Mouse (Mus musculus) heart, postnatal 25 days (tissue): ENCODE results near the gene Mrps31. TPM values are rescaled to one million over a fixed set of nuclear protein-coding genes. Genes with fewer than 3 reads are reported as not detected.

Experiments
- DNase-seq: peaks from one replicate; pipeline ENCODE4 v3.0.0; 2022; ENCODE audit warnings: low spot score
- intact Hi-C: fragments of 180-260 bp; cut with DNase I; formaldehyde crosslinking; loops from one replicate; pipeline ENCODE4 v1.15.1; 2025
- total RNA-seq, 2 experiments: library from RNA; stranded (reverse); gene quantifications; 2 replicates each; pipeline ENCODE4 v1.2.3; 2021

Mrps31 gene
- 10 to 100 TPM; 62.2 to 63.9 TPM for total RNA-seq

- intact Hi-C loops, result no loop called here
- peak; percentile 62 for DNase-seq
Observed at GRCm38 (mm10) chr8:22411282-22411702, at the start of gene Mrps31. Gene Mrps31, plus strand, starts transcription at chr8:22411361.

- no peak for DNase-seq
- intact Hi-C loops, result no loop called here
Observed at GRCm38 (mm10) chr8:22376311-22376710, 34.9 kb upstream of the Mrps31 start.

DNA sequence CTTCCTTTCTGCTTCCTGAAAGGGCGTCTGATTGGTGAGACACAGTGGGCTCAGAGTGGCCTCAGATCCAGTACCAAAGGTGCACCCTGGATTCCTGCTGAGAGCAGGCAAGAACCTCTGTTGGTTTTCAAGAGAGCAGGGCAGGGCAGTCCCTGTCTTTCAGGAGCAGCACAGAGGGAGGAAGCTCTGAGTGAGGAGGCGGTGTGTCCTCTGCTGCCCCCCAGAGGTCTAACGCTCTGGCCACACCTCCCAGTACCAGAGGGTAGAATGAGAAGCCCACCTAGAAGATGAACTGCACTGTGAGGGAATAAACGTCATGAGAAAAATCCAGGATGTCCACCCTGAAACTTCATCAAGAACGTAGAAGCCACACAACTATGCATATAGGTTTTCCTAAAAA lies 34.3 kb upstream of the Mrps31 start:
- DNase-seq, result peak; percentile 14

GRCm38 (mm10) chr8:22380934-22381333 lies 30.2 kb upstream of the Mrps31 start:
- DNase-seq, result no peak
- intact Hi-C loops, result loop anchor here (10.0 kb wide), 1 partner anchor 386 kb away; no protein-coding TSS in a partner anchor

More for the DNA sequence above, 34.3 kb upstream of the Mrps31 start:
- intact Hi-C loops, result loop anchor here (1.0 kb wide), 1 partner anchor 185 kb away; the partner anchor contains the start of gene Vps36

DNA sequence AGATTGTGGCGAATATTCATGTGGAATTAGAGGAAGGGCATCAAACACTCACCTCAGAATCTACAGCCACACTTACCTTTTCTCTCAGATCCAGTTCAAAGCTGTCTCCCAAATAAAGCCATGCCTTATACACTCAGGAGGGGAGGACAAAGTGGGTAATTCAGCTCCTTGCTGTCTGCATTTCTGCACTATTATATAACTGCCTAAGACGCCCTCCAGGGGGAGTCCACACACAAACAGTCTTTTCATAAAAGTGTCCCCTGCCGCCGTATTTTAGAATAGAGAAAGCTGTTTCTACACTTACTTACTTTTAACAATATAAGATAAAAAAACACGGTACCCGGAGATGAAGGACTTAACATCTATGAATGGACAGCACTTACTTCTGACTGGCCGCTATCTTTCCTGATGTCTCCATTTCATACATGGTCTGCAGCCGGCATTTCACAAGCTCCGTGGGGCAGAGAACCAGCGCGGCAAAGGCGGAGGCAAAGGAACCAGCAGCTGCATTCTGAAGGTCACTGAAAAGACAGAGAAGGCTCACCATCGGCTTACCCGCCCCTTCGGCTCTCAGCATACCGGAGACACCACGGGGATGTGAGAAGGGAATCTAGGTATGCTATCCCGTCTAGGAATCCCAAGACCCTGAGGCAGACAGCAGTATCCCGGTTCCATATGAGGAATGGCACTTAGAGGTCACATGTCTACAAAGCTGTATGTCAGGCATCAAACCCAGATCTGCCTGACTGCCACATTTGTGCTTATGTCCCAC lies 28.2 kb upstream of the Mrps31 start:
- no peak for DNase-seq

DNA sequence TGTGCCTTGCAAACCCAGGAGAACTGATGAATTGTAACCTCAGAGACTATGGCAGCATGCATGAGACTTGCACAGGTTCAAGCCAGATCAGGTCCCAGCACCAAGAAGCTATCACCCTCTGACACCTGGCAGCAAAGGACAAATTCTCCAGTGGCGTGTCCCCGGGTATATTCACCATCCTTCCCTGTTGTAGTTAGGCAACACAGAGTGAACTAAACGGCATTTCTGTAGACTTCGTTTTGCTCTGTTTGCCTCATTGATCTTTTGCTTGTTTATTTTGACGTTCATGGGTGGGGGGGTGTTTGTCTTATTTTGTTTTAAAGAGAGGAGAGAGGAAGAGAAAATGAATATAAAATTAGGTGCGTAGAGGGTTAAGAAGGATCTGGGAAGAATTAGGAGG lies 26.0 kb upstream of the Mrps31 start:
- intact Hi-C loops, result loop anchor here (10.0 kb wide), 1 partner anchor 390 kb away; no protein-coding TSS in a partner anchor
- no peak for DNase-seq

More for the DNA sequence above, 28.2 kb upstream of the Mrps31 start:
- intact Hi-C loops, result loop anchor here (10.0 kb wide), 1 partner anchor 388 kb away; no protein-coding TSS in a partner anchor

DNA sequence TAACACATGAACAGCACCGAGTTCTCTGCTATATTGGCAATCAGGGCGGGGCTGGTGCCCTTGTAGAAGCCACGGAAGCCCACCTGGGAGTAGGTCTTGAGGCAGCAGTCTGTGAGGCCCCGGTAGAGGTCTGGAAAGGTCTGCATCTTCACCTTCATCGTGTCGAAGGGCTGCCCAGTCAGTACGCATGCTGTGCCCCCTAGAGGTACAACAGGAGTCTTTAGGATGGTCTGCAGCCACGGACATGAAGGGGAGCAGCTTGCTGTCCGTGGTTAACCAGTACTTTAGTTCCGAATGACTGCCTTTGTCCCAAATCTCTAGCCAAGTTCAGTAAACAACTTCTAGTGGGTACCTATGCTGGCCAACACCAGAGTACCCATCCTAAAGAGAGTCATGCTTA lies 21.3 kb upstream of the Mrps31 start:
- no peak for DNase-seq
- intact Hi-C loops, result loop anchor here (10.0 kb wide), 1 partner anchor 395 kb away; no protein-coding TSS in a partner anchor

DNA sequence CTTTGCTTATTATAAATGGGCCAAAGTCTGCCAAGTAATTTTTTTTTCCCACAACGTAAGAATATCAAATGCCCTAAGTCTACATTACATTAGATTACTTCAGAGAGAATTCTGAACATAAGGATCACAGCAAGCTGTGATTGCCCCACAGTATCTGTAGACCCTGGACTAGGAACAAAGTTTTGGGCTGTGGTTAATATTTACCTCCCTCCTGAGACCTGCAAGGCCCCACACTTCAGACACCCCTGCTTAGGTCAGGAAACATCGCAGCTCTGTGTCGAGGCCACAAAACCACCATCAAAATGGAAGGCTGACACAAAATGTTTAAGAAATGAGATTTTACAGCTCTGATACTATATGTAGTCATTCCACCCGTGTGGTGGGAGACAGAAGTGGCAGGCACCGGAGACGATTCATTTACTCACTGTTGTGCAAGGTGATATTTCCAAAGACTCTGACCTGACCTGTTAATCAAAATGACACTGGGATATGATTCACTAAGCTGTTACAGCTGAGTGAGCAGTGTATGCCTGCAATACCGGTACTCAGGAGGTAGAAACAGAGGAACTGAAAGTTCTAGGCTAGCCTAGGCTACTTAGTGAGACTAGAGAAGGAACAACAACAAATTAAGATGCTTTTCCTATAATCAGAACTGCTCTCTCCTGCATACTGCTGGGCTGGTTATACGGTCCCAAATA lies 20.2 kb upstream of the Mrps31 start:
- intact Hi-C loops, result no loop called here
- no peak for DNase-seq

GRCm38 (mm10) chr8:22394471-22394870 lies 16.7 kb upstream of the Mrps31 start:
- intact Hi-C loops, result no loop called here
- no peak for DNase-seq

DNA sequence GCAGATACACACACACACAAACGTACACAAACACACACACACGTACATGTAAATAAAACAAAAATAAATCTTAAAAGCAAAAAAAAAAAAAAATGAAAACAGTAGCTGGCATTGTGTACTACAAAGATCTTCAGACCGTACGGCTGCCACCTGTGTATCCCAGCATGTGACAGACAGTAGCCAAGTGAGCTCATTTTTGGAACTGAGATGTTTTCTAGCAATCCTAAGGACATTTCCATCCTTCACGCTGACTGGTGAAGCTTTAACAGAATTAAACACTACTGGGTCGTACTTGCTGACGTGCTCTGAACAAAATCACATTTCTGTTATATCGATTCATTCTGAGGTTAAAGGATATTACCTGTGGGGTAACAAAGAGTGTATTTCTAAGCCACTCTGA lies 15.9 kb upstream of the Mrps31 start:
- intact Hi-C loops, result loop anchor here (5.0 kb wide), 1 partner anchor 208 kb away; the partner anchor contains the start of gene Ckap2
- DNase-seq, result no peak

- no peak for DNase-seq
- intact Hi-C loops, result loop anchor here (5.0 kb wide), 1 partner anchor 210 kb away; the partner anchor contains the start of gene Ckap2
Observed at GRCm38 (mm10) chr8:22397811-22398141, 13.4 kb upstream of the Mrps31 start.

DNA sequence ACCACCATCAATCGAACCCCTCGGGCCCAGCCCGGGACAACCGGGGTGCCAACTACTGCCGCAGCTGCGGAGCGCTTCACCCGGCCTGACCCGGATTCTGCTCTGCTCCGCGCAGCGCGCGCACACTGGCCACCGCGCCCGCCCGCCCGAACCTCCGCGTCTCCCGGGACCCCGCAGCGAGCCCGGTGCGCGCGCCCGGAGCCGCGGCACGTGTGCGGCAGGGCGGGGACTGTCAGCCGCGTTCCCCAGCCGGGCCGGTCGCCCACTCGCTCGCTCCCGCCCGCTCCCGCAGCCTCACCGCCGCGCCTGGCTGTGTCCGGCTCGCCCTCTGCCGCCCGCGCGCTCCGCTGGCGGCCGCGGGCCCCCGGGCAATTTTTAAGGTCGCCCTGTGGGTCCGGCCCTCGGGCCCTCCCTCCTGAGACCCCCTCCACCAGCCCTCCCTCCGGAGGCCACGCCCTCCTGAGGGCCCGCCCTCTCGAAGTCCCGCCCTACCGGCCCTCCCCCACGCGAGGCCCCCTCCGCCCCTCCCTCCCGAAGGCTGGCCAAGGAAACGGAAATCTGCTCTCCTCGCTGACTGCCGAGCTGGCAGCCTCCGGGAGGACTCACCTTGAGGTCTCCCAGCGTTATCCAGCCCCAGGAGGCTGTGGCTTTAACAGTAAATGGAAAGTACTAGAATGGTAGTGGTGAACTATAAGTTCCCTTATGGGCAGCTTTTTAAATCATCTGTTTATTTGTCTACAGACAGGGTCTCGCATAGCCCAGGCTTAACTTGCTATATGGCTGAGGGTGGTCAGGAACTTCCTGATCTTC lies 12.8 kb upstream of the Mrps31 start, which contains the start of gene Slc25a15:
Gene Slc25a15, minus strand, starts transcription at position 456 of the 810 bp plus-strand sequence.
- intact Hi-C loops, result loop anchor here (5.0 kb wide), 1 partner anchor 211 kb away; the partner anchor contains the start of gene Ckap2
- DNase-seq, result peak; percentile 81

DNA sequence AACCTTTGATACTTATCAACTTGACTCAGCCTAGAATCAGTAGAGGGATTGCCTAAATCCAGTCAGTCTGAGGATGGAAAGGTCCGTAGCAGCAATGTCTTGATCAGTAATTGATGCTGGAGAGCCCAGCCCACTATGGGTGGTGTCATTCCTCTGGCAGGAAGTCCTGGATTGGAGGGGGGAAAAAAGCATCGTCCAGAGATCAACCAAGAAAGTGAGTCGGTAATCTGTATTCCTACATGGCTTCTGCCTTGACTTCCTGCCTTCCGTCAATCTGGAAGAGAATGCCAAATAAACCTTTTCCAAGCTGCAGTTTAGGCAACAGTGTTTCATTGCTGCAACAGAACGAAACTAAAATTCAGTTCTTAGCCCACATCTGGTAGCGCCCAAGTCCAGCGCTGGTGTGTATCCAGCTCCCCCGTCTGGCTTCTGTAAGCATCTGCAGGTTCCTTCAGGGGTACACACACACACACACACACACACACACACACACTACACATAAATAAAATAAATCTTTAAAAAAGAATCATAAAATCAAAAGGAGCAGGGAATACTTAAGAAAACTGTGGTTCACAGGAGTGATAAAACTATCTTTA lies 11.8 kb upstream of the Mrps31 start:
- intact Hi-C loops, result loop anchor here (5.0 kb wide), 1 partner anchor 212 kb away; the partner anchor contains the start of gene Ckap2
- no peak for DNase-seq

GRCm38 (mm10) chr8:22400593-22400992 lies 10.6 kb upstream of the Mrps31 start:
- intact Hi-C loops, result no loop called here

DNA sequence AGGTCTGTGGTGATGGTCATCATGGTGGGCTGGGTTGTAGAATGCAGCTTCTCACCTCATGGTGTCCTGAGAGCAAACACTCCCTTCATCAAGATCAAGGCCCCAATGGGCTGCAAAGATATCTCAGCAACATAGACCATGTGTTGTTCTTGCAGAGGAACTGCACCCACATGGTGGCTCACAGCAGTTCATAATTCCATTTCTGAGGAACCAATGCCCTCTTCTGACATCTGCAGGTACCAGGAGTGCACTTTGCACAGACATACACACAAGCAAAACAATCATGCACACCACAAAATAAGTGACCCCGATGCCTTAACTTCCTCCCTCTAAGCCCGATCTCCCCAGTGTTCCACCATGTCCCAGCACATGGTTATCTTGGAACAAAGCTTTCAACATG lies 7.9 kb upstream of the Mrps31 start:
- no peak for DNase-seq
- intact Hi-C loops, result no loop called here

More at GRCm38 (mm10) chr8:22400593-22400992, 10.6 kb upstream of the Mrps31 start:
- DNase-seq, result no peak

DNA sequence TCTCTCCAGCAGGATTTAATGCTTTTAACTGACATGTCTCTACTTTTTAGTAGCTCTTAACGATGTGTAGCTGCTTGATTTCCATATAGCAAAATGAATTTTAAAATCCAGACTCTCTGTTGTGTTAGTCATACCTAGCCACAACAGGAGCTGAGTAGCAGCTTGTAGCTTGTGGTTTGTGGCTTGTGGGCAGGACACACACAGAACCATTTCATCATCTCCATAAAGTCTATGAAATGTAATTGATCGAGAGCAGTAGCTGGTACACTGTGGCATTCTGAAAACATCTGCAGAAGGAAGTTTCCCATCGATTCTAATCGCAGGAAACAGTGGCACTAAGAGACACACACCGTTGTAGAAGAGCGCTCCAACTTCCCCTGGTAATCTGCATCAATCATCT lies 5.4 kb upstream of the Mrps31 start:
- intact Hi-C loops, result no loop called here
- no peak for DNase-seq

DNA sequence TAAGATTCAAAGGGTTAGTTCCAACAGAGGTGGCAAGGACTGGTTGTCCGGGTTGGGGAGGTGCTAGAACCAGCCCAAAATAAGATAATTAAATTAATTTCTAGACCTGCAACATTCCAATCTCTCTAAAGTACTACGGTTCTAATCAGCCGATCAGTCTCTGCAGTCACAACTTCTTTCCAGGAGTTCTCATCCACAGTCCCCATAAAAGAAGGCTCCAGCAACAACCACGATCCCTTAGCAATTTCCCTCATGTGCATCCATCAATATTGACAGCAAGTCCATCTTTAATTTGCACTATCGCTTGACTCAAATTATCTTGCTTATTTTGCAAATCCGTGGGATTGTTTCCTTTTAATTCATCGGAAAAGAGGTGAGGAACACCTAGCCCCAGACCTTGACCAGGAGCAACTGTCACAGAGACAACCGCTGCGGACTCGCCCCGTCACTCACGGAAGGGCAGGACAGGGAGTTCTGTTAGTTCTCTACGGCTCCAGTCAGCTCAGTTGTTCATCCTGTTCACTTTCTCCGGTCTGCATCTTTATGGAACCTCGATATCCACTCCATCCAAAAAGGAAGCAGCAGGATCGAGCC lies 376 bp upstream of the Mrps31 start:
- intact Hi-C loops, result no loop called here

GRCm38 (mm10) chr8:22411971-22412370 lies 810 bp downstream of the Mrps31 start:
- intact Hi-C loops, result no loop called here
- DNase-seq, result no peak

More for the DNA sequence above, 376 bp upstream of the Mrps31 start:
- no peak for DNase-seq
